Mouse (Mus musculus) embryonic fibroblast, embryonic 13.5 days (primary cell): ENCODE results near the gene Ltbp1.

Source experiments
- CTCF ChIP-seq: IDR thresholded peaks from 2 replicates; pipeline ENCODE4 v1.5.1; 2011; ENCODE audit warnings: mild to moderate bottlenecking, control low read depth, low read length, moderate library complexity, borderline replicate concordance; ENCODE audit not compliant: insufficient read depth
- POLR2A ChIP-seq: IDR thresholded peaks from 2 replicates; pipeline ENCODE4 v1.6.1; 2011; ENCODE audit warnings: low read depth, mild to moderate bottlenecking, control low read depth, low read length, moderate library complexity

GRCm38 (mm10) chr17:75366332-75366731 lies 361.0 kb downstream of the Ltbp1 start:
- TF ChIP-seq POLR2A: no peak
- no peak for TF ChIP-seq CTCF
